Mouse (Mus musculus) forebrain, embryonic 10.5 days (tissue): ENCODE data around the gene Rgs7. TPM values are rescaled to one million over a fixed set of nuclear protein-coding genes. Genes with fewer than 3 reads are reported as not detected.

Experiments
- DNase-seq: peaks from one replicate; pipeline ENCODE4 v3.0.0-alpha.2; 2017; ENCODE audit warnings: low spot score; ENCODE audit errors: extremely low spot score
- H3K27ac ChIP-seq: fragments of 300-500 bp; sonication (generic); 2 replicates; pipeline ENCODE4 v1.5.1; 2016; ENCODE audit warnings: mild to moderate bottlenecking
- H3K27me3 ChIP-seq: fragments of 300-500 bp; sonication (generic); 2 replicates; pipeline ENCODE4 v1.6.1; 2016; ENCODE audit warnings: mild to moderate bottlenecking; ENCODE audit not compliant: poor library complexity, severe bottlenecking
- H3K36me3 ChIP-seq: fragments of 300-500 bp; sonication (generic); replicated peaks from 2 replicates; pipeline ENCODE4 v1.6.1; 2016; ENCODE audit warnings: mild to moderate bottlenecking, moderate library complexity
- H3K4me1 ChIP-seq: fragments of 300-500 bp; sonication (generic); 2 replicates; pipeline ENCODE4 v1.6.1; 2016
- H3K4me3 ChIP-seq: fragments of 300-500 bp; sonication (generic); 2 replicates; pipeline ENCODE4 v1.5.1; 2016; ENCODE audit warnings: mild to moderate bottlenecking, moderate library complexity
- H3K9me3 ChIP-seq: fragments of 300-500 bp; sonication (generic); 2 replicates; pipeline ENCODE4 v1.6.1; 2016; ENCODE audit warnings: mild to moderate bottlenecking, moderate library complexity
- WGBS: fragments of 180-500 bp; shearing (Covaris S2); methylation state at CpG from one replicate; pipeline ENCODE4 v1.1.7; 2016; 5-methylcytosine and 5-hydroxymethylcytosine counted together
- polyA plus RNA-seq: library from polyadenylated mRNA; unstranded; fragments of >200 nt; fragmentation: Nextera tagmentation; extraction: Ambion mirVana; gene quantifications from 2 replicates; pipeline ENCODE4 v1.2.1, GENCODE M21; 2016

Rgs7 gene
- polyA plus RNA-seq, 1 experiment from 2014 or later = 1.3 TPM

DNA sequence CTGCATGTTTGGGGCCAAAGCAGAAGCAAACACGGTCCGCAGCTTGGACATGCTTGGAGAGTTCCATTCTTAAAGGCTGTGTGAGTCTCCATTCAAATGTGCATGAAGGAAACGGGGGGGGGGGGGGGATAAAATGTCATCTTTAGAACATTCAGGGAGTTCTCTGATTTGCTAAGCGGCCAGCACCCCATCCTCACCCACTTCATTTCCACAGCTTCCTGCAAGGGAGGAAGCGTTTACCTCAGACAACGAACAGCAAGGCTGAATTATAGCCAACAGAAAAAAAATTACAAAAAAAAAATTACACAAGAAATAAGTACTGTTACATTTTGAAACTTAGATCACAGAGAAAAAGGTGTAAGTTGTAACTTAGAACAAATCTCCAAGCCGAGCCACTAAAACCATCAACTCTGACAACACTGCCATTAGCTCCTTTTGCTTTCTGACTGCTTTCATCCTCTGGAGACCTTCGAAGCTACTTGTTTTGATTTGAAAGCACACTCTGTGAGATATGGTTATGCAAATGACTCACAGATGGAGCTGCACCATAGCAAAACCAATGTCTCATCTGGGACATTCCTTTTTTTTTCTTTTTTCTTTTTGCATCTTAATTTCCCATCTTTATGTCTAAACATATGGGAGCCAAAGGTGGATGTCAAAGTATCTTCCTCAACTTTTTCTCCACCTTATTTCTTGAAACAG is 23.1 kb downstream of the Rgs7 start:
- Histone ChIP-seq H3K36me3 (no peaks in the 10 kb centered on the region), H3K27ac (no peak overlapping the region), H3K27me3 (no peaks in the 10 kb centered on the region), H3K9me3 (no peaks in the 10 kb centered on the region), H3K4me1 (no peaks in the 10 kb centered on the region), H3K4me3 (no peak overlapping the region)
- 73% methylated on average over 8 of the region's 8 CpGs for WGBS
- DNase-seq = no peak

DNA sequence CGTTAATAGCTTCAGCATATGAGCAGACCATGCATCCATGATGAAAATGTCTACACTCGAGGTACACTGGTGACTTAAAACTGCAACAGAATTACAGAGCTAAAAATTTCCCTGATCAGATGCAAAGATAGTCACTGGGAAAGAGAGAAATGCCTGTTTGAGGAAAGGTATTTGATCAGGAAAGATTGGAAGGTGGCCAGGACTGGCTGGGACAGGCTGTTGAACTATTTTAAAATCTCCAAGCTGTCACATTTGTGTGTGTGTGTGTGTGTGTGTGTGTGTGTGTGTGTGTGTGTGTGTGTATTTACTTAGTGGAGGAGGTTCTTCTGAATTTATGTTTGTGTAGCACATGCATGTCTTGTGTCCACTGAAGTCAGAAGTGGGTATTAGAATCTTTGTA is 27.7 kb downstream of the Rgs7 start:
- H3K27ac ChIP-seq = no peak overlapping the region
- no peak overlapping the region for H3K4me3 ChIP-seq
- H3K27me3 ChIP-seq = no peaks in the 10 kb centered on the region
- no peaks in the 10 kb centered on the region for H3K4me1 ChIP-seq
- H3K36me3 ChIP-seq = no peaks in the 10 kb centered on the region
- WGBS = 84% methylated on average over 2 of the region's 2 CpGs
- H3K9me3 ChIP-seq = no peaks in the 10 kb centered on the region
- no peak for DNase-seq

DNA sequence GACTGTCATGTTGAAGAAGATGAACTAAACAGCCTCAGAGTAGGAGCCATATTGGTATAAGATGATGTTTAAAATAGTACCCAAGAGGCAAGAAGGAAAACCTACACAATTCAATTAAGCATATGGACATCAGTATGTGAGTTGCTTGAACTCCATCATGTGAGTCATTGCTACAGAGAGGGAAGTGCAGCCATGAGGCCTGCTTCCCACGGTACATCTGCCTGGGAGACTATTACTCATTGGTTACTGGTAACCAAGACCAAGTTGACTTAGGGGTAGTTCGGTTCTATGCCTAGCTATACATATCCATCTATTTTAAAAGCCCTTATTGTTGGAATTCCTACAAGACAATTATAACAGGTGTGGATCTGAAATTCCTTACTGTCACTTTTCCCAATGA is 29.9 kb downstream of the Rgs7 start:
- H3K4me1 ChIP-seq = 0 out of 2 replicates have a peak, but pooled peaks cover 3% of the 10 kb centered on the region
- H3K27ac ChIP-seq = no peak overlapping the region
- DNase-seq = no peak
- H3K36me3 ChIP-seq = no peaks in the 10 kb centered on the region
- H3K27me3 ChIP-seq = no peaks in the 10 kb centered on the region
- WGBS = 86% methylated on average over 2 of the region's 2 CpGs
- H3K4me3 ChIP-seq = no peak overlapping the region
- no peaks in the 10 kb centered on the region for H3K9me3 ChIP-seq

DNA sequence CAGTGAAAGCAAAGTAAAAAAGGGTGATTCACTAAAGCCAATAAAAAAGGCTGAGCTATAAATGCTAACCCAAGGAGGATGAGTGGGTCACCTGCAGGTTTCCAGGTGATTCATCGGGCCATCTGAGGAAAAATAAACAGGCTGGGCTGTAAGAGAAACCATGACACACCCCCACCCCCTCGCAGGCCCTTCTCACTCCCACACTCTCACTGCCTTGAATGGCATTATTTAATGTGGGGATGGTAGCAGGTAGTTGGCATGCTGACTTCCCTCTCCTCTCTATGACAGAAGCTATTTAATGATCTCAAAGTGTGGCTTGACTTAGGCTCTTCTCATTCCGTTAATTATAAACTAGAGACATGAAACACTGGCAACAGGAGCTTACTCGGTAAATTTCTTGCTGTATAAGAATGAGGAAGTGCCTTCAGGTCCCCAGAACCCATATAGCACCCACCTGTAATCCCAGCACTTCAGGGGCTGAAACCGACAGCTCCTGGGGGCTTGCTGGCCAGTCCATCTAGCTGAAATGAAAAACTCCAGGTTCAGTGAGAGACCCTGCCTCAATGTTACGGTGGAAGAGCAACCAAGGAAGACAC is 38.2 kb downstream of the Rgs7 start:
- H3K27ac ChIP-seq = no peak overlapping the region
- DNase-seq = no peak
- WGBS = 90% methylated on average over 6 of the region's 6 CpGs
- H3K27me3 ChIP-seq = no peaks in the 10 kb centered on the region
- H3K36me3 ChIP-seq = no peaks in the 10 kb centered on the region
- H3K4me1 ChIP-seq = no peaks in the 10 kb centered on the region
- H3K4me3 ChIP-seq = no peak overlapping the region
- H3K9me3 ChIP-seq = no peaks in the 10 kb centered on the region

DNA sequence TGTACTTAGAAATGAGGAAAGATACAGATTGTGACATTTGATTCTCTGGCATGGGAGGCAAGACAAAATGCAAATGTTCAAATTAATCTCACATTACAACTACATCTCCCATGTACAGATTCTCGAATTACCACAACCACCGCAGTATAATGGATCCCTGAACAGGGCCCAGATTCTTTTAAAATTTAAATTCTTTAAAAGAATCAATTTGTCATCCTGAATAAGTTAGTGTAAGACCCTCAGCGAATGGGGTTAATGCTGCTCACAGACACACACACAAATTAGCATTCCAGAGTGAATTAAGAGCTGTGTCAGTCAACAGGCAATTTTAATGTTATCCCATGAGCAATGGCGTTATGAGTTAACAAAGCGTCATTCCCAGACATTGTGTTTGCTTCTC is 44.3 kb downstream of the Rgs7 start:
- no peaks in the 10 kb centered on the region for H3K36me3 ChIP-seq

DNA sequence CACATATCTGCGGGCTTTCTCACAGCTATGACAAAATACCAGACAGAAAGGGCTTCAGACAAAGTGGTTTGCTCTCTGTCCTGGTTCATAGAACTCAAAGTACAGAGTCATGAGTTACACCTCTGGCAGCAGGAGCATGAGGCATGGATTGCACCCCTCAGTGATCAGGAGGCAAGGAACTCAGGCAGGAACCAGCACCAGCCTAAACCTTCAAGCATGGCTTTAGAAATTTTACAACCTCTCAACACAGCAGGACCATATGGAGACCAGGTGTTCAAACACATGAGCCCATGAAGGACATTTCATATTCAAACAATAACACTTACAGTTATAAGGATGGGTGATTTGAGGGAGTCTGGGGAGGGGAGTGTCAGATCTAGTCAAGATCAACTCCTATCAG is 49.4 kb downstream of the Rgs7 start:
- 95% methylated on average over 1 of the region's 1 CpGs for WGBS
- no peaks in the 10 kb centered on the region for H3K9me3 ChIP-seq
- peaks cover 5% of the 10 kb centered on the region; the same call in 1 of the 2 replicates for H3K4me1 ChIP-seq
- no peak overlapping the region for H3K27ac ChIP-seq
- no peak overlapping the region for H3K4me3 ChIP-seq
- no peaks in the 10 kb centered on the region for H3K27me3 ChIP-seq
- DNase-seq = no peak
- no peaks in the 10 kb centered on the region for H3K36me3 ChIP-seq

More for the DNA sequence above, 44.3 kb downstream of the Rgs7 start:
- WGBS = 78% methylated on average over 5 of the region's 5 CpGs
- H3K4me3 ChIP-seq = no peak overlapping the region
- H3K27me3 ChIP-seq = no peaks in the 10 kb centered on the region
- H3K27ac ChIP-seq = no peak overlapping the region
- H3K9me3 ChIP-seq = no peaks in the 10 kb centered on the region
- H3K4me1 ChIP-seq = peaks cover 5% of the 10 kb centered on the region; the same call in 1 of the 2 replicates
- DNase-seq = no peak

DNA sequence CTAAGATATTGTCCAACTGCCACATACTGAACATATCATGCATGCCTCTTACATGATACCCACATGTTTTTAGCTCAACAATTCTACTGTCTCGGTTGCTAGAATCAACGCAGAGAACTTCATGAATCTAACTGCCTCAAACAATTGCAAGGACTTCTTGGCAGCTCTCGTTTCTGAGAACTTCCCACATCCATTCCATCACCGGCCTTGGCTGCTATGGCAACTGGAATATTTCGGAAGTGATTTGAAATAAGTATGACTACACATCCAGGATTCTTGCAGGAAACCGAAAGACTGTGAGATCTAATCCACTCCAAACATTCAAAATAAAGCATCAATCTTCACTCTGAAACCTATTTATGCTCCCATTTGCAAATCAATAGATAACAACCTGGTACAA is 50.3 kb downstream of the Rgs7 start:
- Histone ChIP-seq H3K27me3 (no peaks in the 10 kb centered on the region), H3K9me3 (no peaks in the 10 kb centered on the region), H3K4me3 (no peak overlapping the region), H3K36me3 (no peaks in the 10 kb centered on the region), H3K4me1 (peaks cover 5% of the 10 kb centered on the region; the same call in 1 of the 2 replicates), H3K27ac (no peak overlapping the region)
- DNase-seq = no peak
- 93% methylated on average over 6 of the region's 6 CpGs for WGBS

DNA sequence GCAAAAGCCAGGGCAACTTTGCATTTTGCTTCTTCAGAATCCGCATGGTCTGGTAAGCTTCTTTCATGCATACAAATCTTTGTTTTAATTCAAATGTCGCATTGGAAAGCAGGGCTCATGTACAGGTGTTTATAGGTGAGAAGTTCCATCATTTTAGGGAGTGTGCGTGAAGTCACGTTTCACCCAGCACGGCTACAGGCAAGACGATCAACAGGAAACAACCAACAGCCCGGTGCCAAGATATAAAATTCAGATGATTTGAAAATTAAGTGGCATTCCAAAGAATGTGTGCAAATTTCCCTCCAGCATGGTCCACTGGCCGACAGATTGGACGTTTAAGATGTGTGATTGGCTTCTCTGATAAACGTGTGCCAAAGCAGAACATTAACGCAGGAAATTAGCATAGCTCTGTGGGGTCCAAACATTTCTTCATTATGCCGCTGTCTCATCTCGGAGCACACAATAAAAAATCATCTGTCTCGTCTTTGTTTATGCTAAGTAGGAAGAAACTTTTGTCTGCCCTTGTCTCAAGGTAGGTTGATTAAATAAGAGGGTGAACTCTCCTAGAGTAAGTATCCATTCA is 58.6 kb downstream of the Rgs7 start:
- no peaks in the 10 kb centered on the region for H3K4me1 ChIP-seq
- no peaks in the 10 kb centered on the region for H3K36me3 ChIP-seq
- WGBS = 92% methylated on average over 14 of the region's 14 CpGs
- no peak overlapping the region for H3K4me3 ChIP-seq
- no peak for DNase-seq
- H3K27me3 ChIP-seq = no peaks in the 10 kb centered on the region
- H3K27ac ChIP-seq = no peak overlapping the region
- no peaks in the 10 kb centered on the region for H3K9me3 ChIP-seq

DNA sequence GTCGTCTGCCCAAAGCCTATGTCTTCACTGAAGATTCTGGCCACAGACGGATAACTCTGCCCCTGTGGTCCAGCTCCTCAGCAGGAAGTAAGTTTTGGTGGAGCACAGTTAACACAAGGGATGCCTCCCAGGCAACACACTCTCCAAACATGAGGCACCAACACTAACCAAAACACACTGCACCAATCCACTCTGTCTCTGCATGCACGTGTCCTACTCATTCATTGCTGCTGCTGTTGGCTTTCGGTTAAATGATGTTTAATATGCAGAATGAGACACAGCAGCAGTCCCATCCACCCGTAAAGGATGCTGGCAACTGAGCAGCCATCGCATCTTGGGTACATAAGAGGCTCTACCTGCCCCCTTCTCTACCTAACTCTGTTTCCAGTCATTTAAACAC is 59.2 kb downstream of the Rgs7 start:
- Histone ChIP-seq H3K9me3 (no peaks in the 10 kb centered on the region), H3K4me3 (no peak overlapping the region), H3K4me1 (no peaks in the 10 kb centered on the region), H3K36me3 (no peaks in the 10 kb centered on the region), H3K27me3 (no peaks in the 10 kb centered on the region), H3K27ac (no peak overlapping the region)
- no peak for DNase-seq
- WGBS = 85% methylated on average over 6 of the region's 6 CpGs

DNA sequence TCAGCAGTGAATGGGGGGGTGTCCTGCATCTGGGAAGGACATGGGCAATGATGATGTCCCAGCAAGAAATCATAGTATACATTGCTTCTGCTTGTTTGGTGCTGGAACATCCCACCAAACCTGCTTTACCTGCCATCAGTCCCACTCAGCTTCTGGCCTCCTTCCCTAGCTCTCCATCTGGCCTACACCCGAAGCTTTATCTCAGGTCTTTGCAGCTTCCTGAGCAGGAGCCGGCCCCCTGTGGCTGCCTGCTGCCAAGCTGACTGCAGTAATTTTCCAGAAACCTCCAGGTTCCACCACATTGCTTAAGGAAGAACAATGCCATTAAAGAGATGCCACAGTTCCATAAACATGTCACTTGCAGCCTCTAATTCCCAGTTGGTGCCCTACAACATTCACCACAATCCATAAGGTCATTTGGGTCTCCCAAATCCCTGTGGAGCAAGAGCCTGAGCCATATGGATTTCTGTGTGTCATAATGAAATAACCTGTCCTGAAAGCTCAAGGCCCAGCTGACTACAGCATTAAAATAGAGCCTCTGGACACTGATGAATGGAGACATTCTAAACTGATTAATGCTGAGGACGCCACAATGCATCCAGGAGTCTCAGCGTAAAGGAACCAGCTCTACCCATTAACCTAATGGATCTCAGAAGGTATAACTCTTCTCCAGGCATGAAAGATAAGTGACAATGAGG is 60.8 kb downstream of the Rgs7 start:
- peaks cover 7% of the 10 kb centered on the region for H3K4me1 ChIP-seq
- no peak overlapping the region for H3K27ac ChIP-seq
- H3K4me3 ChIP-seq = no peak overlapping the region
- no peaks in the 10 kb centered on the region for H3K27me3 ChIP-seq
- no peaks in the 10 kb centered on the region for H3K36me3 ChIP-seq
- WGBS = 58% methylated on average over 4 of the region's 4 CpGs
- DNase-seq = no peak
- no peaks in the 10 kb centered on the region for H3K9me3 ChIP-seq

DNA sequence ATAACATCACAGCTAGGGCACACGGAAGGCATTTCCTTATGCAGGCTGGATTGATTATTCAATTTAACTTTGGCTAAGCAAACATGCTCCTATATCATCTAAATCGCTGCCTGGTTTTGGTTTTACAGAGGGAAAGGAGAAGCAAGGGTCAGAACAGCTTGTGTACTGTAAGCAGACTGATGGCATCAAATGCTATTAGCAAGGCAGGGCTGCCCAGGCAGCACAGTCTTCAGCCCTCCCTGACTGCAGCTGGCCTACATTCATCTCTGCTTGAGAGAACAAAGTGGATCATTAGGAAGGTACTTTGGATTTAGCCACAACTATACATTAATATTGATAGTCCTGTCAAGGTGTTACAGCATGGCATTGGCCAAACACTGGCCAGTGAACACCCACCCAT is 65.2 kb downstream of the Rgs7 start:
- WGBS = 90% methylated on average over 2 of the region's 2 CpGs
- H3K27me3 ChIP-seq = no peaks in the 10 kb centered on the region
- H3K27ac ChIP-seq = no peak overlapping the region
- H3K9me3 ChIP-seq = no peaks in the 10 kb centered on the region
- no peaks in the 10 kb centered on the region for H3K36me3 ChIP-seq
- no peak for DNase-seq
- peaks cover 15% of the 10 kb centered on the region for H3K4me1 ChIP-seq
- H3K4me3 ChIP-seq = no peak overlapping the region

DNA sequence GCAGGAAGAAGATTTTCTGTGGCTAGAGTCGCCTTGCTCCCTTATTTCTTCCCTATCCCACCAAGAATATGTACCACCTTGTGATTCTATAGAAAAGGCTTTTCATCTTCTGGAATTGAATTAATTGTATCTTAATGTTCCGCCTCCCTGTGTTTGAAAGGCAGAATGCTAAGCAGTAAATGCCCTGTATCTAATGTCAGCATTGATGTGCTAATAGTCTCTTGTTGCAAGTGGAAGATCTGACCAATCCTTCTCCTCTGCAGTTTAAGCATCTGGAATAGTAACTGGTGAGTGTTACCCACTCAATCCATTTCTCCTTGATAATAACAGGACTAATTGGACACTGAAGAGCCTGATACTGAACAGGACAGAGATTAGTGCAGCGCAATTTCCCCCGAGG is 65.9 kb downstream of the Rgs7 start:
- H3K4me3 ChIP-seq = no peak overlapping the region
- DNase-seq = no peak
- peaks cover 15% of the 10 kb centered on the region for H3K4me1 ChIP-seq
- no peaks in the 10 kb centered on the region for H3K9me3 ChIP-seq
- WGBS = 68% methylated on average over 4 of the region's 4 CpGs
- H3K36me3 ChIP-seq = no peaks in the 10 kb centered on the region
- H3K27me3 ChIP-seq = no peaks in the 10 kb centered on the region
- H3K27ac ChIP-seq = no peak overlapping the region

DNA sequence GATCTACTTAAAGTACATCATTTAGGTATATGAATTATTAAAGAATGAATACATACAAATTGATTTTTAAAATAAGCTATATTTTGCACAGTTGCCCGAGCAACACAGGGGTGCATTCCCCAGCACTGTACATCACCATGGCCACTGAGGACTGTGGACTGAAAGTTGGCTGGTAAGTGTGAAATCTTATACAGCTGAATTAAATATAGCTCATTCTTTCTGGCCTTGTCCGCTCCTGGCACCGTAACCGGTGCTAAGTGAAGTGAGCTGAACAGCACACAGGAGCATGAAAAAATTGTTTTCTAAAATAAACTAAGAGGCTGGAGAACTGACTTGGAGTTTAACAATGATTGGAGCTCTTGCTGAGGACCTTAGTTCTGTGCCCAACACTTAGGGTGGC is 71.4 kb downstream of the Rgs7 start:
- no peak for DNase-seq
- no peaks in the 10 kb centered on the region for H3K36me3 ChIP-seq
- no peaks in the 10 kb centered on the region for H3K9me3 ChIP-seq
- no peak overlapping the region for H3K4me3 ChIP-seq
- no peaks in the 10 kb centered on the region for H3K27me3 ChIP-seq
- WGBS = 94% methylated on average over 4 of the region's 4 CpGs
- H3K27ac ChIP-seq = no peak overlapping the region
- peaks cover 8% of the 10 kb centered on the region for H3K4me1 ChIP-seq
